Mouse (Mus musculus): ENCODE data around the gene Nasp.

- no peak for TF ChIP-seq CTCF (IDR thresholded peaks at IDR 0.05; ENCODE audit: low read depth)
- TF ChIP-seq EP300 (IDR thresholded peaks at IDR 0.05; ENCODE audit: low read depth): no peak
Measured at GRCm38 (mm10) chr4:116655100-116655499, 27.4 kb upstream of the Nasp start.
